Mouse (Mus musculus) CH12.LX (cell line): ENCODE measurements around the gene Kantr. TPM values are rescaled to one million over a fixed set of nuclear protein-coding genes. Genes with fewer than 3 reads are reported as not detected.

ENCODE experiments used
- DNase-seq: peaks from one replicate; pipeline ENCODE4 v3.0.0-alpha.2; 2013; ENCODE audit errors: extremely low read depth
- H3K27ac ChIP-seq: 2 replicates; pipeline ENCODE4 v1.5.1; 2012; ENCODE audit warnings: low read depth, mild to moderate bottlenecking, control low read depth, moderate library complexity; ENCODE audit not compliant: insufficient read depth
- H3K27me3 ChIP-seq: replicated peaks from 2 replicates; pipeline ENCODE3; 2012; ENCODE audit warnings: inconsistent platforms
- H3K36me3 ChIP-seq, 2 experiments: replicated peaks in 1 of 2; 2 replicates each; pipeline versions ENCODE3 to v1.6.1; 2012; ENCODE audit warnings: inconsistent platforms in 1 of 2, low read length in 1 of 2, mild to moderate bottlenecking in 1 of 2, mixed read lengths in 1 of 2, moderate library complexity in 1 of 2; ENCODE audit not compliant: control insufficient read depth in 1 of 2, insufficient read depth in 1 of 2
- H3K4me1 ChIP-seq, 2 experiments: 2 replicates each; pipeline ENCODE4 v1.6.1; 2012; ENCODE audit warnings: inconsistent platforms in 1 of 2, moderate library complexity in 1 of 2; ENCODE audit not compliant: insufficient read depth in 2 of 2, control insufficient read depth in 1 of 2
- H3K4me2 ChIP-seq: 2 replicates; pipeline ENCODE4 v1.6.1; 2012; ENCODE audit warnings: low read depth, mild to moderate bottlenecking, control low read depth; ENCODE audit not compliant: poor library complexity, insufficient read depth, severe bottlenecking
- H3K4me3 ChIP-seq, 3 experiments: fragments of 150-350 bp in 1 of 3; sonication (generic) in 1 of 3; replicated peaks in 1 of 3; 2 replicates each; pipeline versions ENCODE3 to v1.5.1; 2011 to 2012; ENCODE audit warnings: low read depth in 2 of 3, low read length in 2 of 3, mild to moderate bottlenecking in 2 of 3, moderate library complexity in 2 of 3, control low read depth in 1 of 3, improper control_type of control experiment in 1 of 3, inconsistent platforms in 1 of 3, mixed read lengths in 1 of 3; ENCODE audit not compliant: poor library complexity in 1 of 3
- H3K79me2 ChIP-seq: replicated peaks from 2 replicates; pipeline ENCODE4 v1.6.1; 2012; ENCODE audit warnings: mild to moderate bottlenecking, moderate library complexity; ENCODE audit not compliant: control insufficient read depth, poor library complexity, insufficient read depth, severe bottlenecking; ENCODE audit errors: extremely low read depth
- H3K9ac ChIP-seq: 2 replicates; pipeline ENCODE4 v1.6.1; 2012; ENCODE audit warnings: low read depth, mild to moderate bottlenecking, control low read depth, moderate library complexity; ENCODE audit not compliant: insufficient read depth
- H3K9me3 ChIP-seq: replicated peaks from 2 replicates; pipeline ENCODE3; 2012; ENCODE audit warnings: low read length, inconsistent platforms, mixed read lengths
- BHLHE40 ChIP-seq: IDR thresholded peaks from 2 replicates; pipeline ENCODE4 v1.6.1; 2011; ENCODE audit warnings: mild to moderate bottlenecking, low read depth, low read length, improper control_type of control experiment
- CHD1 ChIP-seq: IDR thresholded peaks from 2 replicates; pipeline ENCODE4 v1.6.1; 2012; ENCODE audit warnings: low read depth, low read length, improper control_type of control experiment, inconsistent platforms
- CHD2 ChIP-seq: IDR thresholded peaks from 2 replicates; pipeline ENCODE4 v1.6.1; 2011; ENCODE audit warnings: low read length, improper control_type of control experiment
- CTCF ChIP-seq, 2 experiments: IDR thresholded peaks in 1 of 2; conservative IDR thresholded peaks in 1 of 2; 2 replicates each; pipeline ENCODE4 v1.5.1; 2011 to 2012; ENCODE audit warnings: low read depth in 2 of 2, low read length in 2 of 2, improper control_type of control experiment in 1 of 2, inconsistent platforms in 1 of 2, mild to moderate bottlenecking in 1 of 2, moderate library complexity in 1 of 2
- E2F4 ChIP-seq: IDR thresholded peaks from 2 replicates; pipeline ENCODE4 v1.6.1; 2011; ENCODE audit warnings: low read depth, low read length, improper control_type of control experiment; ENCODE audit not compliant: insufficient replicate concordance
- ELF1 ChIP-seq: IDR thresholded peaks from 2 replicates; pipeline ENCODE4 v1.6.1; 2014; ENCODE audit warnings: low read depth, mild to moderate bottlenecking, inconsistent platforms, low read length, improper control_type of control experiment
- EP300 ChIP-seq: IDR thresholded peaks from 2 replicates; pipeline ENCODE4 v1.6.1; 2011; ENCODE audit warnings: low read length, improper control_type of control experiment
- ETS1 ChIP-seq: conservative IDR thresholded peaks from 2 replicates; pipeline ENCODE4 v1.6.1; 2012; ENCODE audit warnings: low read depth, mild to moderate bottlenecking, inconsistent platforms, low read length, improper control_type of control experiment, moderate library complexity
- GABPA ChIP-seq: IDR thresholded peaks from 2 replicates; pipeline ENCODE4 v1.6.1; 2012; ENCODE audit warnings: low read depth, low read length, improper control_type of control experiment, inconsistent platforms; ENCODE audit not compliant: insufficient replicate concordance
- HCFC1 ChIP-seq: IDR thresholded peaks from 2 replicates; pipeline ENCODE4 v1.6.1; 2012; ENCODE audit warnings: low read depth, mild to moderate bottlenecking, inconsistent platforms, low read length, improper control_type of control experiment
- IRF4 ChIP-seq: IDR thresholded peaks from 2 replicates; pipeline ENCODE4 v1.6.1; 2014; ENCODE audit warnings: low read depth, mild to moderate bottlenecking, inconsistent platforms, low read length, improper control_type of control experiment
- JUN ChIP-seq: IDR thresholded peaks from 2 replicates; pipeline ENCODE4 v1.6.1; 2011; ENCODE audit warnings: low read depth, mild to moderate bottlenecking, low read length, improper control_type of control experiment, moderate library complexity; ENCODE audit not compliant: insufficient read depth
- JUND ChIP-seq: conservative IDR thresholded peaks from 2 replicates; pipeline ENCODE4 v1.6.1; 2011; ENCODE audit warnings: low read depth, low read length, improper control_type of control experiment
- KAT2A ChIP-seq: IDR thresholded peaks from 2 replicates; pipeline ENCODE4 v1.6.1; 2012; ENCODE audit warnings: low read length, improper control_type of control experiment, inconsistent platforms; ENCODE audit not compliant: insufficient replicate concordance
- MAFK ChIP-seq: IDR thresholded peaks from 2 replicates; pipeline ENCODE4 v1.6.1; 2011; ENCODE audit warnings: low read length, improper control_type of control experiment; ENCODE audit not compliant: insufficient replicate concordance
- MAX ChIP-seq: IDR thresholded peaks from 2 replicates; pipeline ENCODE4 v1.6.1; 2011; ENCODE audit warnings: low read length, improper control_type of control experiment
- MAZ ChIP-seq: IDR thresholded peaks from 2 replicates; pipeline ENCODE4 v1.6.1; 2012; ENCODE audit warnings: low read depth, mild to moderate bottlenecking, inconsistent platforms, low read length, improper control_type of control experiment, moderate library complexity
- MEF2A ChIP-seq: IDR thresholded peaks from 2 replicates; pipeline ENCODE4 v1.6.1; 2014; ENCODE audit warnings: low read depth, mild to moderate bottlenecking, inconsistent platforms, low read length, improper control_type of control experiment, borderline replicate concordance
- MXI1 ChIP-seq: IDR thresholded peaks from 2 replicates; pipeline ENCODE4 v1.6.1; 2011; ENCODE audit warnings: mild to moderate bottlenecking, low read depth, low read length, improper control_type of control experiment
- MYC ChIP-seq: IDR thresholded peaks from 2 replicates; pipeline ENCODE4 v1.6.1; 2011; ENCODE audit warnings: low read depth, mild to moderate bottlenecking, improper control_type of control experiment, low read length
- NELFE ChIP-seq: IDR thresholded peaks from 2 replicates; pipeline ENCODE4 v1.6.1; 2011; ENCODE audit warnings: low read depth, low read length, improper control_type of control experiment
- NRF1 ChIP-seq: IDR thresholded peaks from 2 replicates; pipeline ENCODE4 v1.6.1; 2014; ENCODE audit warnings: low read depth, mild to moderate bottlenecking, inconsistent platforms, low read length, improper control_type of control experiment, moderate library complexity
- PAX5 ChIP-seq: IDR thresholded peaks from 2 replicates; pipeline ENCODE4 v1.6.1; 2012; ENCODE audit warnings: low read length, inconsistent platforms, mixed read lengths
- POLR2A ChIP-seq: IDR thresholded peaks from 2 replicates; pipeline ENCODE4 v1.6.1; 2011; ENCODE audit warnings: low read depth, mild to moderate bottlenecking, improper control_type of control experiment, low read length
- POLR2AphosphoS2 ChIP-seq: IDR thresholded peaks from 2 replicates; pipeline ENCODE4 v1.6.1; 2011; ENCODE audit warnings: low read depth, low read length, improper control_type of control experiment
- RAD21 ChIP-seq: IDR thresholded peaks from 2 replicates; pipeline ENCODE4 v1.6.1; 2011; ENCODE audit warnings: low read depth, mild to moderate bottlenecking, low read length, improper control_type of control experiment, moderate library complexity
- RCOR1 ChIP-seq: conservative IDR thresholded peaks from 2 replicates; pipeline ENCODE4 v1.6.1; 2012; ENCODE audit warnings: low read depth, mild to moderate bottlenecking, inconsistent platforms, low read length, improper control_type of control experiment
- SIN3A ChIP-seq: IDR thresholded peaks from 2 replicates; pipeline ENCODE4 v1.6.1; 2012; ENCODE audit warnings: low read length, improper control_type of control experiment, inconsistent platforms
- SMC3 ChIP-seq: IDR thresholded peaks from 2 replicates; pipeline ENCODE4 v1.6.1; 2011; ENCODE audit warnings: low read depth, low read length, improper control_type of control experiment
- TBP ChIP-seq: conservative IDR thresholded peaks from 2 replicates; pipeline ENCODE4 v1.6.1; 2011; ENCODE audit warnings: low read depth, low read length, improper control_type of control experiment
- TCF12 ChIP-seq: IDR thresholded peaks from 2 replicates; pipeline ENCODE4 v1.6.1; 2014; ENCODE audit warnings: low read depth, mild to moderate bottlenecking, inconsistent platforms, low read length, improper control_type of control experiment
- UBTF ChIP-seq: IDR thresholded peaks from 2 replicates; pipeline ENCODE4 v1.6.1; 2012; ENCODE audit warnings: low read depth, mild to moderate bottlenecking, inconsistent platforms, low read length, improper control_type of control experiment, moderate library complexity
- USF1 ChIP-seq: IDR thresholded peaks from 2 replicates; pipeline ENCODE4 v1.6.1; 2014; ENCODE audit warnings: low read depth, mild to moderate bottlenecking, inconsistent platforms, low read length, improper control_type of control experiment
- USF2 ChIP-seq: conservative IDR thresholded peaks from 2 replicates; pipeline ENCODE4 v1.6.1; 2011; ENCODE audit warnings: low read depth, low read length, improper control_type of control experiment
- ZC3H11A ChIP-seq: IDR thresholded peaks from 2 replicates; pipeline ENCODE4 v1.6.1; 2012; ENCODE audit warnings: low read depth, mild to moderate bottlenecking, inconsistent platforms, low read length, improper control_type of control experiment
- ZKSCAN1 ChIP-seq: IDR thresholded peaks from 2 replicates; pipeline ENCODE4 v1.6.1; 2012; ENCODE audit warnings: low read depth, inconsistent platforms, low read length, improper control_type of control experiment, borderline replicate concordance
- ZMIZ1 ChIP-seq: IDR thresholded peaks from 2 replicates; pipeline ENCODE4 v1.6.1; 2012; ENCODE audit warnings: low read depth, mild to moderate bottlenecking, inconsistent platforms, low read length, improper control_type of control experiment
- ZNF384 ChIP-seq: IDR thresholded peaks from 2 replicates; pipeline ENCODE4 v1.6.1; 2012; ENCODE audit warnings: low read depth, low read length, improper control_type of control experiment, inconsistent platforms
- dilution Hi-C: fragments of 300-500 bp; cut with MboI; formaldehyde crosslinking; loops from 2 replicates; pipeline ENCODE4 v1.14.3; 2020; ENCODE audit warnings: low sequenced_read_pairs; ENCODE audit not compliant: extremely low pct_unique_long_range_greater_than_20kb, extremely low pct_ligation_motif_present
- in situ Hi-C: fragments of 300-500 bp; cut with MboI; formaldehyde crosslinking; loops from 3 replicates; pipeline ENCODE4 v1.14.3; 2019; ENCODE audit warnings: low sequenced_read_pairs, low pct_ligation_motif_present, low pct_unique_long_range_greater_than_20kb, mixed read lengths
- polyA plus RNA-seq: library from polyadenylated mRNA; unstranded; fragments of >175 nt; gene quantifications from 2 replicates; pipeline ENCODE4 v1.2.1, GENCODE M21; 2012; ENCODE audit warnings: low read depth; ENCODE audit not compliant: insufficient read length
- total RNA-seq, 2 experiments: library from RNA; depleted of rRNA; stranded (reverse); fragments of 300-350 nt in 1 of 2; fragments of >200 nt in 1 of 2; gene quantifications; 2 replicates each; pipeline ENCODE4 v1.2.3; 2012 to 2014

Kantr gene
- total and polyA plus RNA-seq, 3 experiments, result 0.64 to 3.1 (median 2.7) TPM

- no peaks in the 10 kb centered on the region for H3K27me3 ChIP-seq
- H3K4me2 ChIP-seq, result peak within 1 kb of the TSS; percentile 50
- dilution Hi-C loops, result no loop called here
- peaks cover 14 to 34% of the 10 kb centered on the region in 2 experiments for H3K36me3 ChIP-seq
- no peaks in the 10 kb centered on the region for H3K79me2 ChIP-seq
- H3K27ac ChIP-seq, result no peak within 1 kb of the TSS
- peak within 1 kb of the TSS; percentile 94 for H3K9ac ChIP-seq
- peaks cover 0 to 14% of the 10 kb centered on the region in 2 experiments; a peak in 1 of 4 replicates for H3K4me1 ChIP-seq
- no peaks in the 10 kb centered on the region for H3K9me3 ChIP-seq
- TF ChIP-seq USF2, result no peak
- TF ChIP-seq POLR2AphosphoS2, result no peak
- peak; percentile 28; the same call in 1 of the 2 replicates for TF ChIP-seq TCF12
- TF ChIP-seq UBTF, result no peak
- TF ChIP-seq CHD2, result peak; percentile 91
- no peak for TF ChIP-seq CTCF (conservative IDR thresholded peaks at IDR 0.05 in 1 of 2, IDR thresholded peaks at IDR 0.05 in 1 of 2; ENCODE audit: low read depth in 2 of 2, low read length in 2 of 2)
- TF ChIP-seq USF1, result no peak
- no peak for TF ChIP-seq MYC
- no peak for TF ChIP-seq SMC3
- TF ChIP-seq MAFK, result no peak
- peak; percentile 62 for TF ChIP-seq NRF1
- no peak for TF ChIP-seq E2F4
- no peak for TF ChIP-seq JUN
- TF ChIP-seq ZC3H11A, result no peak
- TF ChIP-seq SIN3A, result no peak
- peak; percentile 91 for TF ChIP-seq BHLHE40
- TF ChIP-seq JUND, result no peak
- TF ChIP-seq NELFE, result peak; percentile 56; the same call in 1 of the 2 replicates
- no peak for TF ChIP-seq GABPA
- peak; percentile 70 for TF ChIP-seq HCFC1
- TF ChIP-seq MAZ, result peak; percentile 24
- TF ChIP-seq ETS1, result no peak
- no peak for TF ChIP-seq CHD1
- no peak for TF ChIP-seq PAX5
- TF ChIP-seq TBP, result peak; percentile 9; the same call in 1 of the 2 replicates
- no peak for TF ChIP-seq RAD21
- no peak for TF ChIP-seq IRF4
- TF ChIP-seq ELF1, result peak; percentile 43; the same call in 1 of the 2 replicates
- no peak for TF ChIP-seq ZKSCAN1
- no peak for TF ChIP-seq KAT2A
- TF ChIP-seq ZMIZ1, result peak; percentile 42; the same call in 1 of the 2 replicates
- TF ChIP-seq RCOR1, result no peak
- no peak for TF ChIP-seq ZNF384
- peak; percentile 51; the same call in 1 of the 2 replicates for TF ChIP-seq MXI1
- TF ChIP-seq MEF2A, result no peak
- peak; percentile 68 for TF ChIP-seq POLR2A
- TF ChIP-seq MAX, result no peak; the same call in 1 of the 2 replicates
- TF ChIP-seq EP300, result no peak
- in situ Hi-C loops, result no loop called here
- peak; percentile 94 for DNase-seq
- H3K4me3 ChIP-seq, result peak within 1 kb of the TSS; percentile 65 to 93 (median 68)
Measured at GRCm38 (mm10) chrX:152342358-152342901, 15.1 kb upstream of the Kantr start, which contains the start of gene Tspyl2. Gene Tspyl2, minus strand, starts transcription at chrX:152342425.
